Mouse (Mus musculus) liver, adult 2 months (tissue): ENCODE measurements at regions not wholly inside any gene's neighbourhood (a gene's known extent, or its start where the extent isn't known, plus 50 kb on each side); places are given as distances from the start of the nearest gene placed in this dataset.

Experiments used
- CTCF ChIP-seq: fragments of 200-500 bp; IDR thresholded peaks from 2 replicates; pipeline ENCODE4 v1.5.1; 2011; ENCODE audit warnings: low read depth, low read length, control low read depth
- POLR2A ChIP-seq: fragments of 200-500 bp; IDR thresholded peaks from 2 replicates; pipeline ENCODE4 v1.6.1; 2011; ENCODE audit warnings: low read length, control low read depth; ENCODE audit not compliant: insufficient read depth; ENCODE audit errors: extremely low read depth

- TF ChIP-seq POLR2A (no peak), CTCF (no peak)
These were observed 160.4 kb downstream of the Tomm20 start for GRCm38 (mm10) chr8:126785211-126785610.
